In genomic region chr14:31790797-31791196, GRCm38 (mm10) we compare ENCODE assay signal across 8 mouse cellular contexts. TPM values are rescaled to one million over a fixed set of nuclear protein-coding genes. Genes with fewer than 3 reads are reported as not detected.
DNase-seq lines count a peak whose midpoint lies in the region; ATAC-seq lines count a peak whose summit lies in the region.

No protein-coding gene starts in this region.

- intact Hi-C loops in left cerebral cortex, postnatal 14 days (cut with DNase I): loop anchor here (2.0 kb wide), 1 partner anchor 134 kb away; no protein-coding TSS in a partner anchor
- intact Hi-C loops in left cerebral cortex, postnatal 4 days (cut with DNase I): loop anchor here (5.0 to 10.0 kb wide), 2 partner anchors 133 to 144 kb away; no protein-coding TSS in a partner anchor

- ATAC-seq in cerebellum, adult (ENCODE audit: insufficient number of reproducible peaks, low FRiP score, low TSS enrichment): no peak

- peak; percentile 39 to 43 for DNase-seq in cerebellum, adult 18-20 months
- peak; percentile 37 to 40 for DNase-seq in left cerebral cortex, postnatal 14 days (ENCODE audit: low spot score in 2 of 2)
- DNase-seq in left cerebral cortex, postnatal 4 days: no peak
- DNase-seq in adipocyte (ENCODE audit: low spot score): peak; percentile 78
- peak; percentile 28 for DNase-seq in lung, postnatal 14 days
- no peak for DNase-seq in neural tube, embryonic 10.5 days (ENCODE audit: extremely low spot score, low spot score)
- DNase-seq in frontal cortex, postnatal 14 days (ENCODE audit: low spot score in 2 of 2): no peak

RNA-seq across cellular contexts. Expression of gene Ankrd28, which starts 39.7 kb away (rescaled TPM):
- total RNA-seq in left cerebral cortex, postnatal 14 days (2021): 10 to 100 TPM; 46.8 to 54.8 TPM
- total RNA-seq in left cerebral cortex, postnatal 4 days (2021): 10 to 100 TPM; 57.5 to 60.8 TPM

Comparison
In these comparisons a context has a peak if more than half of its experiments do, and no peak if none do; other contexts are left out.
1. DNase-seq: peak in cerebellum, adult 18-20 months (2 of 2), left cerebral cortex, postnatal 14 days (2 of 2), adipocyte (single experiment) and lung, postnatal 14 days (single experiment); none in left cerebral cortex, postnatal 4 days (single experiment), neural tube, embryonic 10.5 days (single experiment) and frontal cortex, postnatal 14 days (0 of 2).